Mouse (Mus musculus) CH12F3 (cell line): Measurements from ENCODE around the gene Tab1.

Experiments used
- in situ Hi-C: fragments of 300-500 bp; cut with MboI; formaldehyde crosslinking; loops from 2 replicates; pipeline ENCODE4 v1.14.3; 2020; ENCODE audit warnings: low sequenced_read_pairs

The Tab1 gene

GRCm38 (mm10) chr15:80135499-80135898 is 2.6 kb downstream of the Tab1 start:
- in situ Hi-C loops: no loop called here

GRCm38 (mm10) chr15:80136645-80137044 is 3.7 kb downstream of the Tab1 start:
- in situ Hi-C loops: no loop called here

GRCm38 (mm10) chr15:80137945-80138791 is 5.2 kb downstream of the Tab1 start:
- in situ Hi-C loops: no loop called here

- in situ Hi-C loops: no loop called here
Observed at GRCm38 (mm10) chr15:80140302-80140701, 7.4 kb downstream of the Tab1 start.

- in situ Hi-C loops: no loop called here
Observed at GRCm38 (mm10) chr15:80140878-80141277, 8.0 kb downstream of the Tab1 start.

- in situ Hi-C loops: no loop called here
Observed at GRCm38 (mm10) chr15:80142130-80142529, 9.2 kb downstream of the Tab1 start.

- in situ Hi-C loops: no loop called here
Observed at GRCm38 (mm10) chr15:80143760-80144159, 10.8 kb downstream of the Tab1 start.

GRCm38 (mm10) chr15:80145397-80145796 is 12.5 kb downstream of the Tab1 start:
- in situ Hi-C loops: no loop called here

- in situ Hi-C loops: no loop called here
Observed at GRCm38 (mm10) chr15:80146153-80146552, 13.2 kb downstream of the Tab1 start.

GRCm38 (mm10) chr15:80147090-80147489 is 14.2 kb downstream of the Tab1 start:
- in situ Hi-C loops: no loop called here

- in situ Hi-C loops: no loop called here
Observed at GRCm38 (mm10) chr15:80147511-80147910, 14.6 kb downstream of the Tab1 start.

- in situ Hi-C loops: no loop called here
Observed at GRCm38 (mm10) chr15:80148565-80148964, 15.6 kb downstream of the Tab1 start.

GRCm38 (mm10) chr15:80149517-80149916 is 16.6 kb downstream of the Tab1 start:
- in situ Hi-C loops: no loop called here

GRCm38 (mm10) chr15:80152663-80153062 is 19.7 kb downstream of the Tab1 start:
- in situ Hi-C loops: no loop called here

GRCm38 (mm10) chr15:80153757-80154156 is 20.8 kb downstream of the Tab1 start:
- in situ Hi-C loops: no loop called here

GRCm38 (mm10) chr15:80155707-80156106 is 22.8 kb downstream of the Tab1 start:
- in situ Hi-C loops: no loop called here

GRCm38 (mm10) chr15:80157197-80157943 is 24.4 kb downstream of the Tab1 start:
- in situ Hi-C loops: no loop called here

GRCm38 (mm10) chr15:80158001-80158706 is 25.2 kb downstream of the Tab1 start:
- in situ Hi-C loops: no loop called here

GRCm38 (mm10) chr15:80158707-80159090 is 25.8 kb downstream of the Tab1 start:
- in situ Hi-C loops: no loop called here

GRCm38 (mm10) chr15:80159286-80159901 is 26.5 kb downstream of the Tab1 start:
- in situ Hi-C loops: no loop called here

GRCm38 (mm10) chr15:80160223-80160622 is 27.3 kb downstream of the Tab1 start:
- in situ Hi-C loops: no loop called here
